Mouse (Mus musculus) intestine, embryonic 14.5 days (tissue): ENCODE measurements around the gene Fndc5. TPM values are rescaled to one million over a fixed set of nuclear protein-coding genes. Genes with fewer than 3 reads are reported as not detected.
A peak's percentile ranks its signal among the peaks of the same experiment; 100 is the strongest.

Experiments
- ATAC-seq: fragments of 200-750 bp; cut with Nextera tagmentation; replicated peaks from 2 replicates; pipeline ENCODE4 v1.8.0; 2017; ENCODE audit warnings: low read depth, moderate number of reproducible peaks, moderate TSS enrichment, moderate library complexity; ENCODE audit not compliant: low FRiP score, low TSS enrichment
- DNase-seq: peaks from one replicate; pipeline ENCODE4 v3.0.0-alpha.2; 2018; ENCODE audit warnings: low spot score
- H3K27ac ChIP-seq: fragments of 300-500 bp; sonication (generic); 2 replicates; pipeline ENCODE4 v1.5.1; 2014; ENCODE audit warnings: low read depth, mild to moderate bottlenecking, control low read depth
- H3K27me3 ChIP-seq: fragments of 300-500 bp; sonication (generic); replicated peaks from 2 replicates; pipeline ENCODE4 v1.6.1; 2014; ENCODE audit warnings: low read length, control low read depth; ENCODE audit not compliant: control insufficient read depth, insufficient read depth
- H3K36me3 ChIP-seq: fragments of 300-500 bp; sonication (generic); 2 replicates; pipeline ENCODE4 v1.6.1; 2014; ENCODE audit warnings: low read length, control low read depth; ENCODE audit not compliant: control insufficient read depth, insufficient read depth
- H3K4me1 ChIP-seq: fragments of 300-500 bp; sonication (generic); replicated peaks from 2 replicates; pipeline ENCODE4 v1.6.1; 2014; ENCODE audit warnings: low read length, control low read depth, mixed read lengths; ENCODE audit not compliant: control insufficient read depth, insufficient read depth
- H3K4me2 ChIP-seq: fragments of 300-500 bp; sonication (generic); 2 replicates; pipeline ENCODE4 v1.6.1; 2014; ENCODE audit warnings: low read length
- H3K4me3 ChIP-seq: fragments of 300-500 bp; sonication (generic); 2 replicates; pipeline ENCODE4 v1.5.1; 2014; ENCODE audit warnings: low read depth, low read length, control low read depth, mixed read lengths
- H3K9ac ChIP-seq: fragments of 300-500 bp; sonication (generic); 2 replicates; pipeline ENCODE4 v1.6.1; 2014; ENCODE audit warnings: mild to moderate bottlenecking, low read length
- H3K9me3 ChIP-seq: fragments of 300-500 bp; sonication (generic); 2 replicates; pipeline ENCODE4 v1.6.1; 2016; ENCODE audit warnings: low read length, control low read depth; ENCODE audit not compliant: control insufficient read depth
- WGBS: fragments of 180-500 bp; shearing (Covaris S2); extraction: QIAGEN DNeasy Blood & Tissue Kit; methylation state at CpG from one replicate; pipeline ENCODE4 v1.1.7; 2014; 5-methylcytosine and 5-hydroxymethylcytosine counted together
- polyA plus RNA-seq: library from polyadenylated mRNA; unstranded; fragments of >200 nt; fragmentation: Nextera tagmentation; extraction: Ambion mirVana; gene quantifications from 2 replicates; pipeline ENCODE4 v1.2.1, GENCODE M21; 2014

The Fndc5 gene
- polyA plus RNA-seq, 1 experiment from 2014 or later, result 2.4 TPM

GRCm38 (mm10) chr4:129108624-129109023 lies 28.2 kb upstream of the Fndc5 start:
- DNase-seq, result no peak
- H3K27ac ChIP-seq, result no peak overlapping the region
- WGBS, result 76% methylated on average over 7 of the region's 7 CpGs

GRCm38 (mm10) chr4:129110804-129111203 lies 26.0 kb upstream of the Fndc5 start:
- 86% methylated on average over 6 of the region's 6 CpGs for WGBS
- Histone ChIP-seq H3K4me3 (no peak overlapping the region), H3K36me3 (no peaks in the 10 kb centered on the region), H3K9ac (no peak overlapping the region), H3K27me3 (peaks cover 7% of the 10 kb centered on the region), H3K9me3 (no peaks in the 10 kb centered on the region), H3K4me1 (peaks cover 21% of the 10 kb centered on the region), H3K4me2 (no peak overlapping the region), H3K27ac (no peak overlapping the region)
- no peak for DNase-seq
- no peak for ATAC-seq

More at GRCm38 (mm10) chr4:129108624-129109023, 28.2 kb upstream of the Fndc5 start:
- H3K27me3 ChIP-seq, result peaks cover 22% of the 10 kb centered on the region
- H3K4me3 ChIP-seq, result no peak overlapping the region
- H3K36me3 ChIP-seq, result no peaks in the 10 kb centered on the region
- no peak overlapping the region for H3K9ac ChIP-seq
- no peaks in the 10 kb centered on the region for H3K9me3 ChIP-seq
- no peak for ATAC-seq
- peaks cover 21% of the 10 kb centered on the region for H3K4me1 ChIP-seq
- no peak overlapping the region for H3K4me2 ChIP-seq

- WGBS, result 57% methylated on average over 11 of the region's 11 CpGs
- H3K4me3 ChIP-seq, result no peak overlapping the region
- no peak overlapping the region for H3K27ac ChIP-seq
- no peaks in the 10 kb centered on the region for H3K36me3 ChIP-seq
- ATAC-seq (no peak), DNase-seq (no peak)
- peaks cover 1% of the 10 kb centered on the region; the same call in 1 of the 2 replicates for H3K27me3 ChIP-seq
- no peaks in the 10 kb centered on the region for H3K9me3 ChIP-seq
- peaks cover 20% of the 10 kb centered on the region for H3K4me1 ChIP-seq
- H3K4me2 ChIP-seq, result no peak overlapping the region
- no peak overlapping the region for H3K9ac ChIP-seq
Measured at GRCm38 (mm10) chr4:129111350-129111749, 25.4 kb upstream of the Fndc5 start.

DNA sequence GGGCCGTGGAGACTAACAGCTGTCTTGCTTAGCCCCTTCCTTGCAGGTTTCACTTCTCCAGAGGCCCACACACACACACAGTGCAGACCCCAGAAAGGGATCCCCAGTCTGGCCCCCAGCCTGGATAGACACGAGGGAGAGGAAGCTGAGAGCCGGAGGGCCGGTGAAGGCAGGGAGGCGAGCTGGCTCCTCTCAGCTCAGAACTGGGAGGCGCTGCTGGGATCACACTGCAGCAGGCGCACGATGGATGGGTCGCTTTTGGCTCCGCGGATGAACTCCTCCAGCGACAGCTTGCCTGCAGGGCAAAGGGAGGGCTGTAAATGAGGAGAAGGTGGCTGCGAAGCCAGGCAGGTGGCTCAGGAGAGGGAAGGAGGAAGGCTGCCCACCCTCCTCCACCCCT lies 24.6 kb upstream of the Fndc5 start:
- Histone ChIP-seq H3K4me3 (no peak overlapping the region), H3K9me3 (no peaks in the 10 kb centered on the region), H3K36me3 (no peaks in the 10 kb centered on the region), H3K27ac (peak overlapping the region; percentile 51; the same call in 1 of the 2 replicates), H3K27me3 (no peaks in the 10 kb centered on the region), H3K4me1 (peaks cover 16% of the 10 kb centered on the region), H3K4me2 (peak overlapping the region; percentile 26), H3K9ac (no peak overlapping the region)
- 45% methylated on average over 13 of the region's 13 CpGs for WGBS
- DNase-seq (no peak), ATAC-seq (no peak)

- no peak overlapping the region for H3K4me3 ChIP-seq
- H3K36me3 ChIP-seq, result no peaks in the 10 kb centered on the region
- H3K4me2 ChIP-seq, result no peak overlapping the region
- ATAC-seq, result peak; percentile 65
- DNase-seq, result peak; percentile 89
- H3K4me1 ChIP-seq, result peaks cover 12% of the 10 kb centered on the region
- H3K27me3 ChIP-seq, result 0 out of 2 replicates have a peak, but pooled peaks cover under 1% of the 10 kb centered on the region
- H3K9ac ChIP-seq, result no peak overlapping the region
- H3K9me3 ChIP-seq, result no peaks in the 10 kb centered on the region
- H3K27ac ChIP-seq, result no peak overlapping the region
- WGBS, result 33% methylated on average over 28 of the region's 28 CpGs
Measured at GRCm38 (mm10) chr4:129113083-129113988, 23.5 kb upstream of the Fndc5 start.

DNA sequence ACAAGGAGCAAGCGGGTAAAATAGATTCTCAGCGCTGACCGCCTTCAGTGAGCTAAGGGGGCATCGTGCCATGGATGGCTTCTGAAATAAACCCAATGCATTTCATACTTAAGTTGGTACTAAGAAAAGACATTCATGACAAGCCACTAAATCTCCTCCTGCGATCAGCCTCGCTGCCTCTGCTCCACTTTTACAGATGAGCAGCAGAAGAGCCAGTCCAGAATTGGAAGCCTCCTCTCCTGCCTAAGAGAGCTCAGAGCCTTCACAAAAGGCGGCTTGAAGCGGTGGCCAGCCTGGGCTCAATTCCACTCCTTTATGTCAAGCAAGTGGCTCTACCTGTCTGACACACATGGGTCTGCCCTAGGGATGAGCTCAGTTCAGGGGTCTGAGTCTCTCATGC lies 20.1 kb upstream of the Fndc5 start:
- no peaks in the 10 kb centered on the region for H3K36me3 ChIP-seq
- no peak overlapping the region for H3K4me3 ChIP-seq
- DNase-seq, result no peak
- no peak overlapping the region for H3K27ac ChIP-seq
- H3K4me1 ChIP-seq, result peaks cover 14% of the 10 kb centered on the region
- H3K9ac ChIP-seq, result no peak overlapping the region
- WGBS, result 93% methylated on average over 8 of the region's 8 CpGs
- no peak overlapping the region for H3K4me2 ChIP-seq
- peaks cover 22% of the 10 kb centered on the region for H3K27me3 ChIP-seq
- no peaks in the 10 kb centered on the region for H3K9me3 ChIP-seq
- no peak for ATAC-seq

GRCm38 (mm10) chr4:129117720-129118510 lies 18.9 kb upstream of the Fndc5 start:
- no peak overlapping the region for H3K4me2 ChIP-seq
- H3K9me3 ChIP-seq, result no peaks in the 10 kb centered on the region
- WGBS, result 87% methylated on average over 14 of the region's 14 CpGs
- H3K9ac ChIP-seq, result no peak overlapping the region
- H3K4me1 ChIP-seq, result peaks cover 5% of the 10 kb centered on the region; the same call in 1 of the 2 replicates
- H3K36me3 ChIP-seq, result no peaks in the 10 kb centered on the region
- DNase-seq (no peak), ATAC-seq (no peak)
- H3K4me3 ChIP-seq, result no peak overlapping the region
- peaks cover 27% of the 10 kb centered on the region for H3K27me3 ChIP-seq
- H3K27ac ChIP-seq, result no peak overlapping the region

DNA sequence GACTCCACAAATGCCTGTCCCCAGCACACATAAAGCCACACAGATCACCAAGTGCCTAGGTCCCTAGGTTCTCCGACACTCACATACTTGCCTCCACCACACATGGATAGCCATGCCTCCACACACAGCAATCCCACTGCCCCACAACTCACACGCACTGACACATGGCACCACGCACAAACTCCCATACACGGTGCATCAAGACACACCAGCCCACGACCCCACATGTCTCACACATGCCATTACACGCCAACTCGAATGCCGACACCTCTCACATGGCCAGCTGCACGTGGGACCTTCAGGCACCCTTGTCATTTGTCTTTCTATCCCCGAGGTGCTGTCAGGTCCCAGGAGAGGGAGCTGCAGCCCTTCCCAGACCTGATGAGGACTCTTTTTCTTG lies 17.1 kb upstream of the Fndc5 start:
- DNase-seq (no peak), ATAC-seq (no peak)
- Histone ChIP-seq H3K4me3 (no peak overlapping the region), H3K4me1 (peaks cover 6% of the 10 kb centered on the region; the same call in 1 of the 2 replicates), H3K36me3 (no peaks in the 10 kb centered on the region), H3K4me2 (no peak overlapping the region), H3K9ac (no peak overlapping the region), H3K9me3 (no peaks in the 10 kb centered on the region), H3K27ac (no peak overlapping the region), H3K27me3 (peaks cover 38% of the 10 kb centered on the region)
- WGBS, result 74% methylated on average over 10 of the region's 10 CpGs
